14 mouse cellular contexts compared by ENCODE assay signal in the genomic region with DNA sequence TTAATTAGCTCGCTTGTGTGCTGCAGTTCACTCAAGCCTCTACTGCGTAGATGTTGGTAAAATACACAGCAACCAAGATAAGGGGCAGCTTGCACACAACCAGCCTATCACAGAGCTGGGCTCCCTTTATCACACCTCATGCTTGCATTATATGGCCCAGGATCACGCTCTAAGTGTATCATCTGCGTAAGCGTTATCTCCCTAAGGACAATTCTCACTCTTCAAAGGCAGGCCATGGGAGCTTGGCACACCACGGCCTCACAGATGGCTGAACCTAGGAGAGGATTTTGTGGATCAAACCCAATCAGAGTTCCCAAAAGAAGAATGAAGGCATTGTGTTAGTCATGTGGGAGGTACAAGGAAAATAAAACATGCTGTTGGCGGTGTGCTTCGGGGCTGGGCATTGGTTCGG. TPM values are rescaled to one million over a fixed set of nuclear protein-coding genes. Genes with fewer than 3 reads are reported as not detected.
DNase-seq lines count a peak whose midpoint lies in the region; ATAC-seq and TF ChIP-seq lines count a peak whose summit lies in the region.
"Had no signal": no experiment of that assay in that cellular context is flagged by ENCODE, and none has a peak within 500 bp of the region (broad histone marks: within the 10 kb centered on the region; RNA-seq: fewer than 3 reads in every experiment).

No protein-coding gene starts in this region.

- no peaks in the 10 kb centered on the region for H3K9me3 ChIP-seq in heart, embryonic 11.5 days (replicated peaks; ENCODE audit: control insufficient read depth, low read length)
- H3K9me3 ChIP-seq in midbrain, embryonic 10.5 days (replicated peaks), result no peaks in the 10 kb centered on the region
- H3K9me3 ChIP-seq: embryonic facial prominence, embryonic 13.5 days had no signal

- H3K4me1 ChIP-seq in heart, embryonic 11.5 days (ENCODE audit: control insufficient read depth, insufficient read depth, low read length), result peaks cover 68% of the 10 kb centered on the region
- peaks cover 12% of the 10 kb centered on the region for H3K4me1 ChIP-seq in embryonic fibroblast, embryonic 13.5 days (ENCODE audit: control insufficient read depth, insufficient read depth, low read length)
- H3K4me1 ChIP-seq in midbrain, embryonic 10.5 days, result peaks cover 11% of the 10 kb centered on the region

- no peak for DNase-seq in heart, postnatal 14 days
- DNase-seq in brain, adult 2 months (ENCODE audit: low read depth, low spot score), result peak; percentile 45
- no peak for DNase-seq in midbrain, embryonic 10.5 days (ENCODE audit: low spot score)
- no peak for DNase-seq in urinary bladder, postnatal 36 days (ENCODE audit: low spot score in 2 of 2)
- DNase-seq: kidney, adult 2 months; lung, postnatal 4 days; spleen, adult 18-20 months had no signal

- 69% methylated on average over 9 of the region's 9 CpGs for WGBS in heart, embryonic 11.5 days (ENCODE audit: insufficient replicate concordance)
- WGBS in midbrain, embryonic 10.5 days, result 97% methylated on average over 9 of the region's 9 CpGs

- no peak overlapping the region for H3K4me2 ChIP-seq in heart, embryonic 11.5 days
- H3K4me2 ChIP-seq in myocyte (ENCODE audit: low read depth), result peak overlapping the region; percentile 41
- H3K4me2 ChIP-seq: embryonic facial prominence, embryonic 13.5 days had no signal

- H3K27me3 ChIP-seq in heart, embryonic 11.5 days (ENCODE audit: control insufficient read depth, insufficient read depth, low read length), result no peaks in the 10 kb centered on the region
- no peaks in the 10 kb centered on the region for H3K27me3 ChIP-seq in myocyte (ENCODE audit: control insufficient read depth, insufficient read depth, insufficient read length)
- no peaks in the 10 kb centered on the region for H3K27me3 ChIP-seq in midbrain, embryonic 10.5 days (ENCODE audit: low read depth, poor library complexity, severe bottlenecking)
- H3K27me3 ChIP-seq: embryonic facial prominence, embryonic 13.5 days had no signal

- 0 out of 2 replicates have a peak overlapping the region, but pooled peaks have one; percentile 7 for H3K27ac ChIP-seq in heart, embryonic 11.5 days (ENCODE audit: low read depth, low read length)
- H3K27ac ChIP-seq in embryonic fibroblast, embryonic 13.5 days (ENCODE audit: insufficient read depth, low read length), result peak overlapping the region; percentile 58
- no peak overlapping the region for H3K27ac ChIP-seq in midbrain, embryonic 10.5 days (replicated peaks)
- H3K27ac ChIP-seq: embryonic facial prominence, embryonic 13.5 days had no signal

- ATAC-seq in heart, embryonic 11.5 days (replicated peaks; ENCODE audit: insufficient number of reproducible peaks, low FRiP score, low TSS enrichment), result no peak
- no peak for ATAC-seq in inflammation-experienced regulatory T-cells, adult 6 months
- ATAC-seq: CD4-positive, CD25-positive, alpha-beta regulatory T cell, adult 4 months; forebrain, embryonic 16.5 days had no signal

- peaks cover 39% of the 10 kb centered on the region for H3K79me2 ChIP-seq in myocyte (ENCODE audit: control insufficient read depth, insufficient read depth)

- intact Hi-C loops in heart, postnatal 14 days (cut with DNase I), result no loop called here

- no peak for TF ChIP-seq CTCF in embryonic fibroblast, embryonic 13.5 days (IDR thresholded peaks at IDR 0.05; ENCODE audit: borderline replicate concordance, insufficient read depth, low read length)

- peaks cover 6% of the 10 kb centered on the region; the same call in 1 of the 2 replicates for H3K36me3 ChIP-seq in heart, embryonic 11.5 days (ENCODE audit: control insufficient read depth, insufficient read depth, low read length)
- H3K36me3 ChIP-seq in myocyte (ENCODE audit: control insufficient read depth, insufficient read depth), result peaks cover 12% of the 10 kb centered on the region
- peaks cover 76% of the 10 kb centered on the region for H3K36me3 ChIP-seq in midbrain, embryonic 10.5 days

- no peak overlapping the region for H3K9ac ChIP-seq in heart, embryonic 11.5 days (ENCODE audit: low read depth, low read length)
- H3K9ac ChIP-seq: embryonic facial prominence, embryonic 13.5 days had no signal

- H3ac ChIP-seq in myocyte (ENCODE audit: control insufficient read depth, insufficient read length), result no peak overlapping the region

- H3K4me3 ChIP-seq in heart, embryonic 11.5 days (ENCODE audit: low read depth, low read length), result no peak overlapping the region
- no peak overlapping the region for H3K4me3 ChIP-seq in embryonic fibroblast, embryonic 13.5 days (ENCODE audit: insufficient read depth, low read length)
- no peak overlapping the region for H3K4me3 ChIP-seq in myocyte
- no peak overlapping the region for H3K4me3 ChIP-seq in midbrain, embryonic 10.5 days
- H3K4me3 ChIP-seq: embryonic facial prominence, embryonic 13.5 days had no signal

- TF ChIP-seq POLR2A in embryonic fibroblast, embryonic 13.5 days (IDR thresholded peaks at IDR 0.05; ENCODE audit: low read depth, low read length), result no peak
- no peak for TF ChIP-seq POLR2A in myocyte (IDR thresholded peaks at IDR 0.05; ENCODE audit: insufficient read length, low read depth)

TF ChIP-seq in myocyte, 11 proteins besides CTCF, POLR2A, EP300 and RAD21:
- TF ChIP-seq MYOD1 (IDR thresholded peaks at IDR 0.05; ENCODE audit: control insufficient read depth in 1 of 3, insufficient read length in 2 of 3, low read depth in 2 of 3), result no peak
- no peak for TF ChIP-seq TCF12 (IDR thresholded peaks at IDR 0.05; ENCODE audit: insufficient read depth, poor library complexity, severe bottlenecking)
- no peak for TF ChIP-seq E2F4 (IDR thresholded peaks at IDR 0.05; ENCODE audit: insufficient read depth)
- TF ChIP-seq REST (IDR thresholded peaks at IDR 0.05; ENCODE audit: insufficient read depth, insufficient read length), result no peak
- no peak for TF ChIP-seq MYOG (IDR thresholded peaks at IDR 0.05; ENCODE audit: control insufficient read depth in 1 of 3, insufficient read depth in 1 of 3, insufficient read length in 2 of 3, low read depth in 2 of 3)
- TF ChIP-seq USF1 (IDR thresholded peaks at IDR 0.05; ENCODE audit: low read depth), result no peak
- no peak for TF ChIP-seq POLR2AphosphoS2 (IDR thresholded peaks at IDR 0.05; ENCODE audit: insufficient read length, low read depth)
- no peak for TF ChIP-seq MAX (IDR thresholded peaks at IDR 0.05; ENCODE audit: low read depth)
- no peak for TF ChIP-seq CEBPB (IDR thresholded peaks at IDR 0.05; ENCODE audit: insufficient read depth, poor library complexity, severe bottlenecking)
- TF ChIP-seq SRF (IDR thresholded peaks at IDR 0.05; ENCODE audit: control insufficient read depth, insufficient read length, low read depth), result no peak
- no peak for TF ChIP-seq TCF3 (IDR thresholded peaks at IDR 0.05; ENCODE audit: insufficient read length, low read depth)

RNA-seq across cellular contexts. Expression of gene Hk2, which starts 17.4 kb away (rescaled TPM):
- 44.3 and 49.5 TPM in 2 replicates for polyA plus RNA-seq in heart, embryonic 11.5 days (2014; fragmentation: Nextera tagmentation; extraction: Ambion mirVana)
- 100 to 1,000 TPM; 206 to 212 TPM for total RNA-seq in heart, postnatal 14 days (2021)
- polyA plus RNA-seq in embryonic fibroblast, embryonic 13.5 days (2011; ENCODE audit: insufficient read length, low read depth, missing spikeins), result 26.2 and 30.8 TPM in 2 replicates
- 81.2 TPM for polyA plus RNA-seq in myocyte (2012; fragmentation: generic; extraction: Trizol)
- 26.4 and 31.4 TPM in 2 replicates for polyA plus RNA-seq in midbrain, embryonic 10.5 days (2016; fragmentation: Nextera tagmentation; extraction: Ambion mirVana)
- 1 to 10 TPM; 3.9 to 9.0 (median 4.5) TPM for polyA plus RNA-seq in inflammation-experienced regulatory T-cells, adult 6 months (2017; shearing (Covaris generic))

RNA-seq across cellular contexts. Expression of gene Pole4, which starts 51.6 kb away (rescaled TPM):
- polyA plus RNA-seq in heart, embryonic 11.5 days (2014; fragmentation: Nextera tagmentation; extraction: Ambion mirVana), result 111 and 122 TPM in 2 replicates
- total RNA-seq in heart, postnatal 14 days (2021), result 10 to 100 TPM; 16.2 to 21.1 TPM
- 54.9 and 75.0 TPM in 2 replicates for polyA plus RNA-seq in embryonic fibroblast, embryonic 13.5 days (2011; ENCODE audit: insufficient read length, low read depth, missing spikeins)
- 43.8 TPM for polyA plus RNA-seq in myocyte (2012; fragmentation: generic; extraction: Trizol)
- 93.1 and 96.4 TPM in 2 replicates for polyA plus RNA-seq in midbrain, embryonic 10.5 days (2016; fragmentation: Nextera tagmentation; extraction: Ambion mirVana)
- 10 to 100 TPM; 41.9 to 88.1 (median 72.5) TPM for polyA plus RNA-seq in inflammation-experienced regulatory T-cells, adult 6 months (2017; shearing (Covaris generic))
